In the genomic region with DNA sequence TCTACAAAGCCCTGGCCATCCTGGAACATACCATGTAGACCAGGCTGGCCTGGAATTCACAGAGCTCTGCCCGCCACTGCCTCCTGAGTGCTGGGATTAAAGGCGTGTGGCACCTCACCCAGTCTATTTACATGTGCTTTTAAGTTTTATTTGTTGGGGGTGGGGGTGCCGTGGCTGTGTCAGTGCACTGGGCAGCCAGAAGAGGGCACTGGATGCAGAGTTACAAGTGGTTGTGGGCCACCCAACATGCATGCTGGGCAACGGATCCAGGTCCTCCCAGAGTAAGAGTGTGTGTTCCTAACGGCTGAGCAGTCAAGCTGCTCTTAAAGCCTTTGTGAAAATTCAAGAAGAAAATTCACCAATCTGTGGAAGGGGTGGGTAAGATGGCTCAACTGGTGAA, we compare ENCODE assay signal across 10 mouse cellular contexts. TPM values are rescaled to one million over a fixed set of nuclear protein-coding genes. Genes with fewer than 3 reads are reported as not detected.
DNase-seq lines count a peak whose midpoint lies in the region; ATAC-seq and TF ChIP-seq lines count a peak whose summit lies in the region.
"Had no signal": no experiment of that assay in that cellular context is flagged by ENCODE, and none has a peak within 500 bp of the region (broad histone marks: within the 10 kb centered on the region; RNA-seq: fewer than 3 reads in every experiment).

No protein-coding gene starts in this region.

- H3K27ac ChIP-seq in liver, embryonic 14.5 days = no peak overlapping the region
- no peak overlapping the region for H3K27ac ChIP-seq in hindbrain, embryonic 10.5 days
- H3K27ac ChIP-seq in midbrain, embryonic 14.5 days (replicated peaks; ENCODE audit: low read depth, low read length) = no peak overlapping the region
- H3K27ac ChIP-seq: midbrain, embryonic 15.5 days had no signal

- no peak overlapping the region for H3K4me2 ChIP-seq in liver, embryonic 14.5 days (ENCODE audit: low read depth)
- H3K4me2 ChIP-seq in midbrain, embryonic 14.5 days (ENCODE audit: low read length) = no peak overlapping the region
- H3K4me2 ChIP-seq: midbrain, embryonic 15.5 days had no signal

- DNase-seq in liver, embryonic 14.5 days (ENCODE audit: low read depth in 3 of 3, low spot score in 3 of 3) = no peak
- no peak for DNase-seq in liver
- peak; percentile 17 to 19 for DNase-seq in B cell, adult 2 months
- DNase-seq in hindbrain, embryonic 10.5 days (ENCODE audit: low spot score) = no peak
- no peak for DNase-seq in midbrain, embryonic 14.5 days
- DNase-seq: heart, postnatal 10 days had no signal

- H3K9me3 ChIP-seq in liver, embryonic 14.5 days (ENCODE audit: control insufficient read depth, low read length) = no peaks in the 10 kb centered on the region
- no peaks in the 10 kb centered on the region for H3K9me3 ChIP-seq in E14TG2a.4 (ENCODE audit: low read length)
- no peaks in the 10 kb centered on the region for H3K9me3 ChIP-seq in hindbrain, embryonic 10.5 days
- no peaks in the 10 kb centered on the region for H3K9me3 ChIP-seq in midbrain, embryonic 14.5 days (ENCODE audit: control insufficient read depth, low read length)
- H3K9me3 ChIP-seq: midbrain, embryonic 15.5 days had no signal

- H3K27me3 ChIP-seq in liver, embryonic 14.5 days (ENCODE audit: control insufficient read depth, insufficient read depth, low read length) = no peaks in the 10 kb centered on the region
- peaks cover 13% of the 10 kb centered on the region for H3K27me3 ChIP-seq in E14TG2a.4 (ENCODE audit: insufficient read depth, low read length)
- no peaks in the 10 kb centered on the region; the same call in 1 of the 2 replicates for H3K27me3 ChIP-seq in hindbrain, embryonic 10.5 days (ENCODE audit: insufficient read depth, poor library complexity, severe bottlenecking)
- H3K27me3 ChIP-seq in midbrain, embryonic 14.5 days (ENCODE audit: control insufficient read depth, insufficient read depth, low read length) = no peaks in the 10 kb centered on the region
- H3K27me3 ChIP-seq: midbrain, embryonic 15.5 days had no signal

- WGBS in liver, embryonic 14.5 days (ENCODE audit: insufficient replicate concordance) = 52% methylated on average over 5 of the region's 5 CpGs
- WGBS in hindbrain, embryonic 10.5 days = 74% methylated on average over 5 of the region's 5 CpGs
- 72% methylated on average over 5 of the region's 5 CpGs for WGBS in midbrain, embryonic 14.5 days

- H3K4me1 ChIP-seq in liver, embryonic 14.5 days (replicated peaks; ENCODE audit: control insufficient read depth in 2 of 2, insufficient read depth in 2 of 2, low read length in 1 of 2) = peaks cover 0 to 7% of the 10 kb centered on the region in 2 experiments; a peak in 2 of 4 replicates
- peaks cover 32% of the 10 kb centered on the region for H3K4me1 ChIP-seq in E14TG2a.4 (replicated peaks; ENCODE audit: low read depth, low read length)
- H3K4me1 ChIP-seq in hindbrain, embryonic 10.5 days (replicated peaks) = peaks cover 13% of the 10 kb centered on the region; the same call in 1 of the 2 replicates
- H3K4me1 ChIP-seq in midbrain, embryonic 14.5 days (ENCODE audit: control insufficient read depth, insufficient read depth, low read length) = no peaks in the 10 kb centered on the region

- H3K9ac ChIP-seq in liver, embryonic 14.5 days (replicated peaks) = no peak overlapping the region
- H3K9ac ChIP-seq in midbrain, embryonic 14.5 days (replicated peaks; ENCODE audit: low read length) = no peak overlapping the region
- H3K9ac ChIP-seq: midbrain, embryonic 15.5 days had no signal

- peak; percentile 42; the same call in 1 of the 2 replicates for TF ChIP-seq CTCF in liver, embryonic 14.5 days (IDR thresholded peaks at IDR 0.05; ENCODE audit: low read depth)
- TF ChIP-seq CTCF in E14TG2a.4 (conservative IDR thresholded peaks at IDR 0.05; ENCODE audit: low read length) = peak; percentile 52

- no peak overlapping the region for H3K4me3 ChIP-seq in liver, embryonic 14.5 days (ENCODE audit: insufficient read depth in 1 of 2, low read depth in 2 of 2, low read length in 2 of 2)
- H3K4me3 ChIP-seq in E14TG2a.4 (replicated peaks; ENCODE audit: low read length) = no peak overlapping the region
- no peak overlapping the region for H3K4me3 ChIP-seq in hindbrain, embryonic 10.5 days
- no peak overlapping the region for H3K4me3 ChIP-seq in midbrain, embryonic 14.5 days (replicated peaks; ENCODE audit: low read depth, low read length)
- H3K4me3 ChIP-seq: midbrain, embryonic 15.5 days had no signal

- no peak for ATAC-seq in liver, embryonic 14.5 days (ENCODE audit: insufficient read depth)
- peak; percentile 38; the same call in 1 of the 2 replicates for ATAC-seq in megakaryocyte progenitor cell, adult 5-6 weeks (replicated peaks; ENCODE audit: poor library complexity)
- ATAC-seq in midbrain, embryonic 14.5 days (ENCODE audit: low FRiP score, low TSS enrichment) = no peak
- ATAC-seq: forebrain, embryonic 14.5 days; midbrain, embryonic 15.5 days had no signal

- H3K36me3 ChIP-seq in liver, embryonic 14.5 days (replicated peaks; ENCODE audit: control insufficient read depth, insufficient read depth, low read depth) = no peaks in the 10 kb centered on the region
- H3K36me3 ChIP-seq in E14TG2a.4 (ENCODE audit: insufficient read depth, low read length) = no peaks in the 10 kb centered on the region
- no peaks in the 10 kb centered on the region for H3K36me3 ChIP-seq in hindbrain, embryonic 10.5 days
- H3K36me3 ChIP-seq in midbrain, embryonic 14.5 days (ENCODE audit: control insufficient read depth, insufficient read depth, low read length) = no peaks in the 10 kb centered on the region
- H3K36me3 ChIP-seq: midbrain, embryonic 15.5 days had no signal

- no peak for TF ChIP-seq EP300 in liver, embryonic 14.5 days (IDR thresholded peaks at IDR 0.05; ENCODE audit: low read depth)

RNA-seq across cellular contexts. Expression of gene Gpatch1, which starts 50.4 kb away (rescaled TPM):
- 2.3 and 3.7 TPM in 2 replicates for polyA plus RNA-seq in liver, embryonic 14.5 days (2012; rRNA removed)
- polyA plus RNA-seq in liver, embryonic 14.5 days (2014; fragmentation: Nextera tagmentation; extraction: Ambion mirVana) = 5.4 and 6.6 TPM in 2 replicates
- total RNA-seq in megakaryocyte progenitor cell, adult 5-6 weeks (2015) = 12.2 and 13.0 TPM in 2 replicates
- 14.0 and 17.2 TPM in 2 replicates for total RNA-seq in megakaryocyte progenitor cell, adult 5-6 weeks (2017)
- 15.3 and 16.5 TPM in 2 replicates for polyA plus RNA-seq in hindbrain, embryonic 10.5 days (2016; fragmentation: Nextera tagmentation; extraction: Ambion mirVana)
- 19.7 and 22.8 TPM in 2 replicates for polyA plus RNA-seq in midbrain, embryonic 14.5 days (2014; fragmentation: Nextera tagmentation; extraction: Ambion mirVana)

RNA-seq across cellular contexts. Expression of gene Lrp3, which starts 52.5 kb away (rescaled TPM):
- 0.66 and 1.00 TPM in 2 replicates for polyA plus RNA-seq in liver, embryonic 14.5 days (2012; rRNA removed)
- 0.19 and 0.37 TPM in 2 replicates for polyA plus RNA-seq in liver, embryonic 14.5 days (2014; fragmentation: Nextera tagmentation; extraction: Ambion mirVana)
- total RNA-seq in megakaryocyte progenitor cell, adult 5-6 weeks (2015) = not detected in 2 replicates
- total RNA-seq in megakaryocyte progenitor cell, adult 5-6 weeks (2017) = not detected in 2 replicates
- polyA plus RNA-seq in hindbrain, embryonic 10.5 days (2016; fragmentation: Nextera tagmentation; extraction: Ambion mirVana) = 13.1 and 13.7 TPM in 2 replicates
- 33.3 and 35.8 TPM in 2 replicates for polyA plus RNA-seq in midbrain, embryonic 14.5 days (2014; fragmentation: Nextera tagmentation; extraction: Ambion mirVana)

Comparison
In these comparisons a context has a peak if more than half of its experiments do, and no peak if none do; other contexts are left out.
1. DNase-seq: peak in B cell, adult 2 months (2 of 2); none in liver, embryonic 14.5 days (0 of 3), liver (single experiment), hindbrain, embryonic 10.5 days (single experiment) and midbrain, embryonic 14.5 days (single experiment).